ENCODE assay signal across 1 mouse cellular context in genomic region chr10:61510809-61511208, GRCm38 (mm10).
TF ChIP-seq lines count a peak whose summit lies in the region.

No protein-coding gene starts in this region.

TF ChIP-seq in MEL, 35 proteins besides CTCF, POLR2A, EP300 and RAD21 (continued from another document):
- 0 out of 4 replicates have a peak, but pooled peaks of 1 of the 2 experiments have one; percentile 30 for TF ChIP-seq USF2 (IDR thresholded peaks at IDR 0.05; ENCODE audit: borderline replicate concordance in 1 of 2, insufficient read depth in 1 of 2, low read depth in 1 of 2, low read length in 2 of 2)
- no peak for TF ChIP-seq TBP (IDR thresholded peaks at IDR 0.05; ENCODE audit: low read depth, low read length)
- no peak for TF ChIP-seq GABPA (IDR thresholded peaks at IDR 0.05; ENCODE audit: low read depth, low read length)
- no peak for TF ChIP-seq CHD1 (IDR thresholded peaks at IDR 0.05; ENCODE audit: low read depth, low read length)
- TF ChIP-seq CHD2 (IDR thresholded peaks at IDR 0.05; ENCODE audit: low read length) = no peak
- TF ChIP-seq UBTF (IDR thresholded peaks at IDR 0.05; ENCODE audit: borderline replicate concordance, insufficient read depth, low read depth, low read length) = no peak
- peak; percentile 69 for TF ChIP-seq SIN3A (IDR thresholded peaks at IDR 0.05; ENCODE audit: low read length)
- TF ChIP-seq ZC3H11A (IDR thresholded peaks at IDR 0.05; ENCODE audit: low read depth, low read length) = no peak
- no peak for TF ChIP-seq SMC3 (IDR thresholded peaks at IDR 0.05; ENCODE audit: low read depth, low read length)
- TF ChIP-seq E2F4 (IDR thresholded peaks at IDR 0.05; ENCODE audit: borderline replicate concordance, low read depth, low read length) = no peak
- TF ChIP-seq MXI1 (IDR thresholded peaks at IDR 0.05; ENCODE audit: low read depth, low read length) = peak; percentile 32; the same call in 1 of the 2 replicates
- no peak for TF ChIP-seq KAT2A (conservative IDR thresholded peaks at IDR 0.05; ENCODE audit: low read depth, low read length)
- TF ChIP-seq TAL1 (IDR thresholded peaks at IDR 0.05; ENCODE audit: low read length) = peak; percentile 46
- TF ChIP-seq BHLHE40 (IDR thresholded peaks at IDR 0.05; ENCODE audit: borderline replicate concordance, low read depth, low read length) = no peak; the same call in 1 of the 2 replicates
- TF ChIP-seq TCF12 (IDR thresholded peaks at IDR 0.05; ENCODE audit: low read depth, low read length) = peak; percentile 68
- TF ChIP-seq RCOR1 (IDR thresholded peaks at IDR 0.05; ENCODE audit: low read depth, low read length) = 0 out of 2 replicates have a peak, but pooled peaks have one; percentile 44
- peak; percentile 60; the same call in 1 of the 2 replicates for TF ChIP-seq GATA1 (IDR thresholded peaks at IDR 0.05; ENCODE audit: low read depth, low read length)
- TF ChIP-seq ZNF384 (IDR thresholded peaks at IDR 0.05; ENCODE audit: low read depth, low read length) = peak; percentile 88
- TF ChIP-seq ETS1 (IDR thresholded peaks at IDR 0.05; ENCODE audit: low read depth, low read length) = peak; percentile 90
- TF ChIP-seq POLR2AphosphoS5 (IDR thresholded peaks at IDR 0.05; ENCODE audit: borderline replicate concordance, low read depth, low read length) = no peak
- TF ChIP-seq NELFE (IDR thresholded peaks at IDR 0.05; ENCODE audit: low read depth, low read length) = no peak
